Mouse (Mus musculus): ENCODE results near the gene Sgcd. TPM values are rescaled to one million over a fixed set of nuclear protein-coding genes. Genes with fewer than 3 reads are reported as not detected.
"Not testable (repeated sequence)": the region's sequence is repeated elsewhere in the genome, so short reads cannot be mapped to it uniquely, and the experiment has no call there.

The Sgcd gene
- polyA plus RNA-seq, 1 experiment from 2014 or later: 1.9 TPM

DNA sequence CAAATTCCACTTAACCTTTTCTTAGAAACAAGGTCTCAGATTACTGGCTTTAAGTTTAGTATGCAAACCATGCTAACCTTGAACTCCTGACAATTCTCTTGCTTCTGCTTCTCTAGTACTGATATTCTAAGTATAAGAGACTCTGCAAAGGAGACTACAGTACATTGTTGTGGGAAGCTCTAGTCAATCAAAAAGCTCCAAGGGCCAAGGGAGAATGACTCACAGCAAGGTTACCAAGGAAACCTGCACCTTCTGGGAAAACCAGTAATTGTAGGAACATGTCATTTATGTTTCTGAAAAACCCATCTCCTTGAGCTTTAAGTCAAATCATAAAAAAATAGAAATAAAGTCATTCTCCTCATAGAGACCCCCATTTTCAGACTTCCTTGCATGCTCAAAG, 178.5 kb downstream of the Sgcd start:
- Histone ChIP-seq H3K4me3 (ENCODE audit: low read length) (no peak overlapping the region), H3K9me3 (ENCODE audit: control insufficient read depth, low read length) (no peaks in the 10 kb centered on the region), H3K36me3 (ENCODE audit: control insufficient read depth, insufficient read depth, low read length) (no peaks in the 10 kb centered on the region), H3K9ac (ENCODE audit: low read depth, low read length) (no peak overlapping the region), H3K4me1 (ENCODE audit: control insufficient read depth, insufficient read depth, low read length) (no peaks in the 10 kb centered on the region), H3K27ac (ENCODE audit: low read length) (no peak overlapping the region), H3K27me3 (replicated peaks; ENCODE audit: control insufficient read depth, insufficient read depth, low read length) (no peaks in the 10 kb centered on the region), H3K4me2 (ENCODE audit: low read depth, low read length) (no peak overlapping the region)
- no peak for ATAC-seq

DNA sequence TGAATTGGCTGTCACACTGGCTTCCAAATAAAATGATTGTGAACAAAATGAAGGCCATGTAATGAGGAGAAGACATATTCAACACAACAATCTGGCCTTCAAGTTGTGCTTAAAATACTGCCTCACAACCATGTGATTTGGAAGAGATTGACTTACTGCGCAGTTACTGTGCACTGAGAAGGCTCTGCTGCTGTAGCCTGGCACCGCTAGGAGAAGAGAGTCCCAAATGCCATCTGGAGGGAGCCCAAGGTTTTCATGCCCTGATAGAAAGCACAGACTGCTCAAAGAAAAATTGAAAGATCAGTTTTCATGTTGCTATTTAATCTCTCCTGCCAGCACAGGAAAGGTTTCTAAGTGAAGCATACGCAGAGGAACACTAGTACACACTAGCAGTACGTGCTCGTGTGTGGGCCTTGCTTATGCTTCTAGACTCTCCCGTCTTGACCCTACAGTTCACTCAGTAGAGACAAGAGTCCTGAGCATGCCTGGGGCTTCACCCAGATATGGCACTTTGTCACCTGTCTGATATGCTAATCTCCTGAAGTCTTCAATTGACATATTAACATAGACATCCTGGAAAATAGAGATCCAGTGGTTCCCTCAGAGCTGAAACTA, 184.6 kb downstream of the Sgcd start:
- H3K4me1 ChIP-seq (ENCODE audit: control insufficient read depth, insufficient read depth, low read length): no peaks in the 10 kb centered on the region
- ATAC-seq: no peak
- H3K9ac ChIP-seq (ENCODE audit: low read depth, low read length): no peak overlapping the region
- H3K27ac ChIP-seq (ENCODE audit: low read length): no peak overlapping the region
- H3K9me3 ChIP-seq (ENCODE audit: control insufficient read depth, low read length): no peaks in the 10 kb centered on the region
- no peak overlapping the region for H3K4me3 ChIP-seq (ENCODE audit: low read length)
- H3K36me3 ChIP-seq (ENCODE audit: control insufficient read depth, insufficient read depth, low read length): no peaks in the 10 kb centered on the region
- 83% methylated on average over 6 of the region's 6 CpGs for WGBS
- H3K27me3 ChIP-seq (replicated peaks; ENCODE audit: control insufficient read depth, insufficient read depth, low read length): no peaks in the 10 kb centered on the region
- H3K4me2 ChIP-seq (ENCODE audit: low read depth, low read length): no peak overlapping the region

DNA sequence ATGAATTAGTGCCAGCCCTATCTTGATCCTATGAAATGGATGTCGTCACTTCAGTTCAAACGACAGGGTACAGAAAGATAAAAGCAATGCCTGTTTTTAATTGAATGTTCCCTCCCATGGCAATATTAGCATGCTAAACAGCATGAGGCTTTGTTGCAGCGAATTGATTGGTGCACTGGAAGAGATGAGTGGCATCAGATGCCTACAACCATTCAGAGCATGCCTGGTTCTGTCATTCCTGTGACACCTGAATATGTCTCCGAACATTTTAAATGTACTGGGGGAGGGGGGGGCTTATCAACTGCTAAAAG, 210.9 kb downstream of the Sgcd start:
- Histone ChIP-seq H3K27ac (ENCODE audit: low read length) (no peak overlapping the region), H3K4me3 (ENCODE audit: low read length) (no peak overlapping the region), H3K9ac (ENCODE audit: low read depth, low read length) (no peak overlapping the region), H3K4me1 (ENCODE audit: control insufficient read depth, insufficient read depth, low read length) (no peaks in the 10 kb centered on the region), H3K9me3 (ENCODE audit: control insufficient read depth, low read length) (no peaks in the 10 kb centered on the region), H3K4me2 (ENCODE audit: low read depth, low read length) (no peak overlapping the region), H3K27me3 (replicated peaks; ENCODE audit: control insufficient read depth, insufficient read depth, low read length) (no peaks in the 10 kb centered on the region), H3K36me3 (ENCODE audit: control insufficient read depth, insufficient read depth, low read length) (no peaks in the 10 kb centered on the region)
- no peak for ATAC-seq
- WGBS: 78% methylated on average over 4 of the region's 4 CpGs

DNA sequence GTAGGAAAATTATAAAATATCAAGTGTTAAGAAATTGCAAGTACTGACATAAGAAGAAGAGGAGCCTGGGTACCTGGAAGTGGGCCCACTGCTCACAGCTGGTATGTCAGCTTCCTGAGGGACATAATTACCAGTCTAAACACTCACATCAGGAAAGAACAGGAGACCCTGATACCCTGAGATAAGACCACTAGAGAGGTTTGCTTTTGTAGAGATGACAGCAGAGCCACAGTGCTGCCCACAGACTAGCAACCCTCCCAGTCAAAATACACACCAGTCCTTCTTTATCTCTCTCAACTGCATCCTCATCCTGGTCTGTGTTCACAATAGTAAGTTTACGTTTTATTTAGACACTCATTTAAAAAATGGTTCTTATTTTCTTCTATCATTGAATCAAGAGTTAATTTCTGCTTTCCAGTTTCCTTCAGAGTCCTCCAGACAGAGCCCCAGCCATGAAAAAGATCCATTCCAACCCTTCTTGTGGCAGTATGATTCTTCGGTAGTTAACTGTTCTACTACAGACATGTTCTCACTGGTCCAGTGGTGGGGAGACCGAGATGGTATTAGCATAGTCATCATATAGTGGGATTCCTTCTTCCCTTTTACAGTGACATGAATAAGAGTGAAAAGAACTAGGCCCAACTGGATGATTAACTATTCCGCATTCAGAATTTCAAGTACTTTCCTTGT, 211.4 kb downstream of the Sgcd start:
- Histone ChIP-seq H3K4me3 (ENCODE audit: low read length) (no peak overlapping the region), H3K27ac (ENCODE audit: low read length) (no peak overlapping the region), H3K9me3 (ENCODE audit: control insufficient read depth, low read length) (no peaks in the 10 kb centered on the region), H3K4me1 (ENCODE audit: control insufficient read depth, insufficient read depth, low read length) (no peaks in the 10 kb centered on the region), H3K27me3 (replicated peaks; ENCODE audit: control insufficient read depth, insufficient read depth, low read length) (no peaks in the 10 kb centered on the region), H3K9ac (ENCODE audit: low read depth, low read length) (no peak overlapping the region), H3K36me3 (ENCODE audit: control insufficient read depth, insufficient read depth, low read length) (no peaks in the 10 kb centered on the region), H3K4me2 (ENCODE audit: low read depth, low read length) (no peak overlapping the region)
- 80% methylated on average over 4 of the region's 4 CpGs for WGBS
- ATAC-seq: no peak

DNA sequence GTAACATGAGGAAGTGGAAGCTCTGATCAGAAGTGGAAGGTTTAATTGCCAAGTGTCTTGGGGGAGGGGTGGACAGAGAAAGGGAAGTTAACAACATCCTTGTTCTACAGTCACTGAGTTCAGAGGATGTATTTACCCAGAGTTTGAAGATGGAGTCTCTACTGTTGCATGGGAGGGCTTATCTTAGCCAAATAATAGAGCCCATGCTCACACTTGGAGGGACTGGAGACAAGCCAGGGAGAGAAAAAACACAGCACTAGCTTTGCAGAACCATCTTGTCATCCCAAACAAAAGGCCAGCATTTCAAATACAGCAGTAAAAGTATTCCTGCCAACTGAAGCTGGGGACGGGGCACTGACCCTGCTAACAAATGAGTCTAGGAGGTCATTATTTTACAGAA, 212.8 kb downstream of the Sgcd start:
- no peak overlapping the region for H3K27ac ChIP-seq (ENCODE audit: low read length)
- 33% methylated on average over 1 of the region's 1 CpGs for WGBS
- ATAC-seq: no peak
- H3K36me3 ChIP-seq (ENCODE audit: control insufficient read depth, insufficient read depth, low read length): no peaks in the 10 kb centered on the region
- H3K4me2 ChIP-seq (ENCODE audit: low read depth, low read length): no peak overlapping the region
- H3K4me1 ChIP-seq (ENCODE audit: control insufficient read depth, insufficient read depth, low read length): no peaks in the 10 kb centered on the region
- no peak overlapping the region for H3K9ac ChIP-seq (ENCODE audit: low read depth, low read length)
- H3K27me3 ChIP-seq (replicated peaks; ENCODE audit: control insufficient read depth, insufficient read depth, low read length): no peaks in the 10 kb centered on the region
- no peak overlapping the region for H3K4me3 ChIP-seq (ENCODE audit: low read length)
- H3K9me3 ChIP-seq (ENCODE audit: control insufficient read depth, low read length): no peaks in the 10 kb centered on the region

DNA sequence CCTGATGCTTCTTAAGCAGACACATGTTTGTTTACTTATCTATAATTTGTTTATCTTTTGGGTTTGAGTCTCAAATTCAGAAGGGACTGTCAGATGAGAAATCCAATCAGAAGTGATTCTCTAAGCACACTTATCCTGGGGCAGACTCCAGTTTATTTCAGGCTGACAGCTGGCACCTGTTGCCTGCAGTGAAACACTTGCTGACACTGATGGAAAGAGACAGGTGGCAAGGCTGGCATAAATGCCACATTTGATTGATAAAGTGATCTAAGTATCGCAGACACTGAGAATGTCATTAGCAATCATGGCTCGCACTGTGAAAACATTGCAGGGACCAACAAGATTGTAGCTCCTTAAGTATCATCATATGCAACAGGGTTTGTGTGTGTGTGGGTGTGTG, 222.9 kb downstream of the Sgcd start:
- Histone ChIP-seq H3K9ac (ENCODE audit: low read depth, low read length) (no peak overlapping the region), H3K4me3 (ENCODE audit: low read length) (no peak overlapping the region), H3K9me3 (ENCODE audit: control insufficient read depth, low read length) (no peaks in the 10 kb centered on the region), H3K27me3 (replicated peaks; ENCODE audit: control insufficient read depth, insufficient read depth, low read length) (no peaks in the 10 kb centered on the region), H3K4me2 (ENCODE audit: low read depth, low read length) (no peak overlapping the region), H3K4me1 (ENCODE audit: control insufficient read depth, insufficient read depth, low read length) (no peaks in the 10 kb centered on the region), H3K36me3 (ENCODE audit: control insufficient read depth, insufficient read depth, low read length) (no peaks in the 10 kb centered on the region), H3K27ac (ENCODE audit: low read length) (no peak overlapping the region)
- ATAC-seq: no peak
- WGBS: 83% methylated on average over 2 of the region's 2 CpGs

DNA sequence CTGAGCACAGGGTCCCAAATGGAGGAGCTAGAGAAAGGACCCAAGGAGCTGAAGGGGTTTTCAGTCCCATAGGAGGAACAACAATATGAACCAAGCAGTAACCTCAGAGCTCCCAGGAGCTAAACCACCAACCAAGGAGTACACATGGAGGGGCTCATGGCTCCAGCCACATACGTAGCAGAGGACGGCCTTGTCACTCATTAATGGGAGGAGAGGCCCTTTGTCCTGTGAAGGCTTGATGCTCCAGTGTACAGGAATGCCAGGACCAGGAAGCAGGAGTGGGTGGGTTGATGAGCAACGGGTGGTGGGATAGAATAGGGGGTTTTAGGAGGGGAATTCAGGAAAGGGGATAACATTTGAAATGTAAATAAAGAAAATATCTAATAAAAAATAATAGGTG, 225.2 kb downstream of the Sgcd start:
- H3K9ac ChIP-seq (ENCODE audit: low read depth, low read length); H3K36me3 ChIP-seq (ENCODE audit: control insufficient read depth, insufficient read depth, low read length); H3K27ac ChIP-seq (ENCODE audit: low read length); ATAC-seq; H3K4me1 ChIP-seq (ENCODE audit: control insufficient read depth, insufficient read depth, low read length); H3K9me3 ChIP-seq (ENCODE audit: control insufficient read depth, low read length); H3K4me3 ChIP-seq (ENCODE audit: low read length); H3K4me2 ChIP-seq (ENCODE audit: low read depth, low read length); H3K27me3 ChIP-seq (replicated peaks; ENCODE audit: control insufficient read depth, insufficient read depth, low read length): not testable (repeated sequence)
- WGBS: 85% methylated on average over 3 of the region's 3 CpGs

DNA sequence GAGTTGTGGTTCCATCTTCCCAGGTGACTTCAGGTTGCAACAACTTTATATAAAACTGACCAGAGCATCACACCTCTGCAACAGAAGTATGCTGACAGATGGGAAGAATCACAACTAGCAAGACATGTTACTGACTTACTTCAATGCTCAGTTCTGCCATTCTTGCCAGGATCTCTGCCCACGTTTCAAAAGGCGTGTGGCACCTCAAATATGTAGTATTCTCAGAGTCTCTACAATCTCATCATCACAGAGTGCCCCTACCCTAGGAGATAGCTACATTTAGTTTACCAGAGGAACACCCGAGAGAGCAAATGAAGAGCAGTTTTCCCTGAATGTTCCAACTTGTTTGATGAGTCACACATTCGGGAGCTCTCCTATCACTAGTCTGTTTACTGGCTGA, 229.8 kb downstream of the Sgcd start:
- no peaks in the 10 kb centered on the region for H3K9me3 ChIP-seq (ENCODE audit: control insufficient read depth, low read length)

DNA sequence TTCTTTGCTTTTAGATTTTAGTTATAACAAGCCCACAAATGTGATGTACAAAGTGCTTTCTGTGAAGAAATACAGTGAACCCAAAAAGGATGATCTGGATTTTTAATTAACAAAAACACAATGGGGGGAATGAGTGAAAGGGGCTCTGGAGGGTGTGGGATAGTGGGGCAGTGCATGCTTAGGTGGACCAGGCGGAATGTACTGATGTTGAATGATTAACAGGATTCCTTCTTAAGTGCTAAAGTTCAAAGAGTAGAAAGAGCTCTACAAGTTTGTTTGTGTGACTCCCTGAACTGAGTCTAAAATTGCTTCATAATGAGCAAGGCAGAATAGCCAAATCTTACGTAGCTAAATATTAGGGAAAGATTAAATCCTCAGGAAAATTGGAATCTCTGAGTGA, 246.0 kb downstream of the Sgcd start:
- WGBS: 43% methylated on average over 2 of the region's 2 CpGs
- no peak overlapping the region for H3K4me3 ChIP-seq (ENCODE audit: low read length)

More for the DNA sequence above, 229.8 kb downstream of the Sgcd start:
- no peak for ATAC-seq
- Histone ChIP-seq H3K4me3 (ENCODE audit: low read length) (no peak overlapping the region), H3K9ac (ENCODE audit: low read depth, low read length) (no peak overlapping the region), H3K27me3 (replicated peaks; ENCODE audit: control insufficient read depth, insufficient read depth, low read length) (no peaks in the 10 kb centered on the region), H3K4me2 (ENCODE audit: low read depth, low read length) (no peak overlapping the region), H3K27ac (ENCODE audit: low read length) (no peak overlapping the region), H3K4me1 (ENCODE audit: control insufficient read depth, insufficient read depth, low read length) (no peaks in the 10 kb centered on the region), H3K36me3 (ENCODE audit: control insufficient read depth, insufficient read depth, low read length) (no peaks in the 10 kb centered on the region)
- WGBS: 83% methylated on average over 4 of the region's 4 CpGs

More for the DNA sequence above, 246.0 kb downstream of the Sgcd start:
- Histone ChIP-seq H3K27ac (ENCODE audit: low read length) (no peak overlapping the region), H3K9me3 (ENCODE audit: control insufficient read depth, low read length) (no peaks in the 10 kb centered on the region), H3K4me1 (ENCODE audit: control insufficient read depth, insufficient read depth, low read length) (no peaks in the 10 kb centered on the region), H3K9ac (ENCODE audit: low read depth, low read length) (no peak overlapping the region), H3K36me3 (ENCODE audit: control insufficient read depth, insufficient read depth, low read length) (no peaks in the 10 kb centered on the region), H3K4me2 (ENCODE audit: low read depth, low read length) (no peak overlapping the region), H3K27me3 (replicated peaks; ENCODE audit: control insufficient read depth, insufficient read depth, low read length) (no peaks in the 10 kb centered on the region)
- ATAC-seq: peak; percentile 74

Measured in intestine, embryonic 16.5 days (tissue).